Mouse (Mus musculus): ENCODE measurements around the gene Nrn1. TPM values are rescaled to one million over a fixed set of nuclear protein-coding genes. Genes with fewer than 3 reads are reported as not detected.

The Nrn1 gene
- polyA plus RNA-seq, 1 experiment from 2014 or later = 1.9 TPM

DNA sequence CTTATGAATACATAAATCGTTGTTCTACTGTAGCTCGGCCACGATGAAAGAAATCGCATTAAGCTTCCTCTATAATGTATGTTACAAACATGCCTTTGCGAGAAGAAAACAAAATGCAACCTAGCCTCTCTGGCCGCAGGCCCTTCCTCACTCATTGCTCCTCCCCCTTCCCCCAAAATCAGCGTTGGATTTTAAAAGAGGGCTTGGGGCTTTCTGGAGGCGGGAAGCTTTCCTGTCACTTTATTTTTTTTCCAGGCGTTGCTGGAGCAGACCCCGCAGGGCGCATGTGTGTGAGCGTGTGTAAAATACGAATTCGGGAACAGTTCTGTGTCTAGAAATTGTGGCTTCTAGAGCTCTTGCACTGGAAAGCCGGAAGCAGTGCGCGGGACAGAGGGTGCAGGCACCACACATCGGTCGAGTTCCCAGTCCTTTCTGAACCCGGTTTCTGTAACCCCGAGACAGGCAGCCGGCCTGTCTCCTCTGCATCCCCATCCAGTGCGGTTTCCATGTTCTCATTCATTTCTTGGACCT is 2.9 kb downstream of the Nrn1 start:
- Histone ChIP-seq H3K9ac (peak overlapping the region; percentile 59), H3K9me3 (no peaks in the 10 kb centered on the region), H3K4me2 (peak overlapping the region; percentile 82), H3K27ac (replicated peaks) (no peak overlapping the region), H3K4me1 (peaks cover 41% of the 10 kb centered on the region), H3K4me3 (peak overlapping the region; percentile 51), H3K36me3 (no peaks in the 10 kb centered on the region), H3K27me3 (replicated peaks) (peaks cover 85% of the 10 kb centered on the region)
- under 1% methylated on average over 23 of the region's 23 CpGs for WGBS
- no peak for ATAC-seq (ENCODE audit: extremely low read depth, insufficient number of reproducible peaks, low FRiP score, low TSS enrichment)

GRCm38 (mm10) chr13:36731016-36731930 is 3.7 kb downstream of the Nrn1 start:
- H3K4me3 ChIP-seq = peak overlapping the region; percentile 51
- no peak for ATAC-seq (ENCODE audit: extremely low read depth, insufficient number of reproducible peaks, low FRiP score, low TSS enrichment)
- 4% methylated on average over 34 of the region's 34 CpGs for WGBS

GRCm38 (mm10) chr13:36730341-36730761 is 4.6 kb downstream of the Nrn1 start:
- ATAC-seq (ENCODE audit: extremely low read depth, insufficient number of reproducible peaks, low FRiP score, low TSS enrichment) = no peak
- H3K27ac ChIP-seq (replicated peaks) = no peak overlapping the region
- peaks cover 39% of the 10 kb centered on the region for H3K4me1 ChIP-seq
- H3K4me3 ChIP-seq = no peak overlapping the region
- no peak overlapping the region for H3K4me2 ChIP-seq
- H3K27me3 ChIP-seq (replicated peaks) = peaks cover 94% of the 10 kb centered on the region
- no peak overlapping the region for H3K9ac ChIP-seq
- WGBS = 15% methylated on average over 14 of the region's 14 CpGs
- no peaks in the 10 kb centered on the region for H3K9me3 ChIP-seq
- no peaks in the 10 kb centered on the region for H3K36me3 ChIP-seq

More at GRCm38 (mm10) chr13:36731016-36731930, 3.7 kb downstream of the Nrn1 start:
- Histone ChIP-seq H3K9me3 (no peaks in the 10 kb centered on the region), H3K9ac (peak overlapping the region; percentile 69), H3K27ac (replicated peaks) (no peak overlapping the region), H3K27me3 (replicated peaks) (peaks cover 92% of the 10 kb centered on the region), H3K36me3 (no peaks in the 10 kb centered on the region), H3K4me1 (peaks cover 41% of the 10 kb centered on the region), H3K4me2 (peak overlapping the region; percentile 82)

DNA sequence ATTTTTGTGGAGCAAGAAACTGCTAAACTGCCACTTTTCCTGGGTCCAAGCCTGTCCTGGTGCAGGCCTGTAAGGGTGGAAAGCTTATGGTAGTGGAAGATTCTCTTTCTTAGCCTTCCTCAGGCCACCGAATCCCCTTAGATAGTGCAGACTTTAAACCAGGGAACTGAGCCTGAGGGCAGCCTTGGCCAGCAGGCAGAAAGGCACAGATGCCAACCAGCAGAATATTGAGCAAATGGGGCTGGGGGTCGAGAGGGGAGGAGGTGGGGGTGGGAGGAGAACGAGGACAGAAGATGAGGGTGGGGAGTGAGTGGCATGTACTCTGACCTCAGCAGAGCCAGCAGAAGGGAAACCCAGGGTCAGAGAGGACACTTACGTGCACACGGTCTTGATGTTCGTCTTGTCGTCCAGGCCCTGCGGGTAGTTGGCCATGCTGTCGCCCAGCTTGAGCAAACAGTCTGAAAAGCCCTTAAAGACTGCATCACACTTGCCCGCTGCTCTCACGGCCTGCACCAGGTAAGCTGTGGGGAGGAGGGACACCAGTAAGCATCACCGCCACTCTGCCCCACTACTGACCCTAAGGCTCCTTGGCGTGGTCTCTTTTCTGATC is 5.1 kb downstream of the Nrn1 start:
- Histone ChIP-seq H3K4me2 (no peak overlapping the region), H3K27ac (replicated peaks) (no peak overlapping the region), H3K27me3 (replicated peaks) (peaks cover 94% of the 10 kb centered on the region), H3K9me3 (no peaks in the 10 kb centered on the region), H3K4me1 (peaks cover 36% of the 10 kb centered on the region), H3K4me3 (no peak overlapping the region), H3K9ac (no peak overlapping the region), H3K36me3 (no peaks in the 10 kb centered on the region)
- WGBS = 14% methylated on average over 13 of the region's 13 CpGs
- ATAC-seq (ENCODE audit: extremely low read depth, insufficient number of reproducible peaks, low FRiP score, low TSS enrichment) = no peak

DNA sequence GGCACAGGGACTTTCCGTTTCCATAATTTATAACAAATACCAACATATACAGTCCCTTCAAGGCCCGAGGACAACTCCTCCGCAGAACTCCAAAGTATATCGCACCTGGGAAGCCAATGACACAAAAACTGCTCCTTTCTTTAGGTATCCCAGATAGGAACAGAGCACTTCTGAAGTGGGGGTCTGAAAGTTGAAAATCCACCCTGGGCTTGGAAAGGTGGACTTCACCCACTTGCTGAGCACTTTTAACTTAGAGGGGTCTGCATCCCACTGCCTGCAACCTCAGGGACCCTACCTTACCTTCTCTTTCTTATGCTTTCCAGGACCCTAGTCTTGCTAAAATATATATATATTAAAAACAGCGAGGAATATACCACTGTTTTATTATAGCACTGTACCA is 6.4 kb downstream of the Nrn1 start:
- peaks cover 36% of the 10 kb centered on the region for H3K4me1 ChIP-seq
- peaks cover 92% of the 10 kb centered on the region for H3K27me3 ChIP-seq (replicated peaks)
- no peak overlapping the region for H3K4me3 ChIP-seq
- no peaks in the 10 kb centered on the region for H3K36me3 ChIP-seq
- WGBS = 14% methylated on average over 5 of the region's 5 CpGs
- H3K27ac ChIP-seq (replicated peaks) = no peak overlapping the region
- no peaks in the 10 kb centered on the region for H3K9me3 ChIP-seq
- no peak for ATAC-seq (ENCODE audit: extremely low read depth, insufficient number of reproducible peaks, low FRiP score, low TSS enrichment)
- no peak overlapping the region for H3K4me2 ChIP-seq
- no peak overlapping the region for H3K9ac ChIP-seq

DNA sequence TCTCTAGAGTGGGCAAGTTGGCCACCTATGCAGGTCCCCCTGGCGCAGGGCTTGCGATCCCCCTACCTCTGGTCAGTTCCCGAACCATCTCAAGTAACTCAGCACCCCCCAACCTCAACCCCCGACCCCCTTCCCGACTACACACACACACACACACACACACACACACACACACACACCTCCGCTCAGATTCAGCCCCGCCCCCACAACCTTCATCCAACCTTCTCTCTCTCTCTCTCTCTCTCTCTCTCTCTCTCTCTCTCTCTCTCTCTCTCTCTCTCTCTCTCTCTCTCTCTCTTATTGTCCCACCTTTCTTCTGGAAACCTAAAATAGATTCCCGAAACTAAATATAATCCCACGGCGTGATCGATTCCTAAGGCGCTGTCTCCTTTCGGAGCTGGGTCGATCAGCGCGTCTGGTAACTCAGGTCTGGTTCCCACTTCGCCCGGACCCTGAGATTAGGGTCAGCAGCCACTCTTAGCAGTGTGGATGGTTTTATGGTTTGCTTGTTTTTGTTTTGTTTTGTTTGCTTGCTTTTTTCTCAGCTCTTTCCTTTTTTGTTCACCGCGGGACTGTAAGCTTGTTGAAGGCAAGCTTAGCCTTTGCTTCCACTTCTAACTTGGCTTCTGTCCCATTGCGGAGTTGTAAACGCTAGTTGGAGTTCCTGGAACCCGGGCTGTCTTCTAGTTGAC is 7.0 kb downstream of the Nrn1 start:
- WGBS = 2% methylated on average over 23 of the region's 23 CpGs

DNA sequence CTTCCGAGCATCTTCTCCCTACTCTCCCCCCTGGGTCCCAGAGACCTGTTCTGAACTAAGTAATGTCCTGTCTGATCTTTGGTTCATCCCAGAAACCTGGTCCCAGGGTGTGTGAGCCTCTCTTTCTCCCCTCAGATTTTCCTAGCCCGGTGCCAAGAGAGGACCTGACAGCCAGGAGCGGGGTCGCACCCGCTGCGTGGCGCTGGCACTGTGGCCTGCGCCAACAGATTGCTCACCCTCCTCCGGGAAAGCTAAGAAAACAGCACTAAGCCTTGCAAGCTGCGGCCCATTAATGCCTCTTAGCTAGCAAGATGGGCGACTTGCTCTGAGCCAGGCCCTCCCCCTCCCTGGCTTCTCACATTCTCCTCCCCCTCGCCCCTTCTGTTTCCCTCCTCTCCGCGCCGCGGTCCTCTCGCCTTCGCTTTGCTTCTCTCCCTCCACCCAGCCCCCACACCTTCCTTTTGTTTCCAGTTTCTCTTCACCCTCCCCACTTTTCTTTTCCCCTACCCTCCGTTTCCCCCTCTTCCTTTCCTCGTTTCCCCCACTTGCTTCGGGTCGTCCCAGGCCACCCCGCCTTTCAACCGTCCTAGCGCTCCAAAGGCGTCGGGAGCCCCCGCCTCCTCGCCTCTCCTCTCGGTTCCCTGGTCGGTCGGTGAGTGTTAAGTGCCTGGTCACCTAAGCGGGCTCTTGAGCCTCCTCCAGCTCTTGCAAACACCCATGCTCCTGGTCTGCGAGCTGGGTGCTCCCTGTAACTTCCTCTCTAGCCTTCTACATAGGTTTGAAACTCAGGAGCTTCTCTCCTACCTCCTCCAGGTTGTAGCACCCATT is 7.8 kb downstream of the Nrn1 start:
- H3K27ac ChIP-seq (replicated peaks) = no peak overlapping the region
- H3K9ac ChIP-seq = peak overlapping the region; percentile 60
- H3K4me1 ChIP-seq = peaks cover 35% of the 10 kb centered on the region
- no peaks in the 10 kb centered on the region for H3K9me3 ChIP-seq
- H3K4me3 ChIP-seq = peak overlapping the region; percentile 51
- under 1% methylated on average over 34 of the region's 34 CpGs for WGBS
- peaks cover 93% of the 10 kb centered on the region for H3K27me3 ChIP-seq (replicated peaks)
- H3K4me2 ChIP-seq = peak overlapping the region; percentile 72
- ATAC-seq (ENCODE audit: extremely low read depth, insufficient number of reproducible peaks, low FRiP score, low TSS enrichment) = no peak
- H3K36me3 ChIP-seq = no peaks in the 10 kb centered on the region

More for the DNA sequence above, 7.0 kb downstream of the Nrn1 start:
- Histone ChIP-seq H3K4me2 (peak overlapping the region; percentile 72), H3K27ac (replicated peaks) (no peak overlapping the region), H3K9ac (peak overlapping the region; percentile 60; the same call in 1 of the 2 replicates), H3K9me3 (no peaks in the 10 kb centered on the region), H3K36me3 (no peaks in the 10 kb centered on the region), H3K4me1 (peaks cover 36% of the 10 kb centered on the region), H3K27me3 (replicated peaks) (peaks cover 93% of the 10 kb centered on the region), H3K4me3 (peak overlapping the region; percentile 51)
- ATAC-seq (ENCODE audit: extremely low read depth, insufficient number of reproducible peaks, low FRiP score, low TSS enrichment) = no peak

GRCm38 (mm10) chr13:36726551-36726950 is 8.4 kb downstream of the Nrn1 start:
- H3K36me3 ChIP-seq = no peaks in the 10 kb centered on the region
- peaks cover 94% of the 10 kb centered on the region for H3K27me3 ChIP-seq (replicated peaks)
- under 1% methylated on average over 24 of the region's 24 CpGs for WGBS
- no peaks in the 10 kb centered on the region for H3K9me3 ChIP-seq
- H3K4me3 ChIP-seq = peak overlapping the region; percentile 51
- H3K4me2 ChIP-seq = peak overlapping the region; percentile 72
- no peak overlapping the region for H3K27ac ChIP-seq (replicated peaks)
- peaks cover 32% of the 10 kb centered on the region for H3K4me1 ChIP-seq
- no peak for ATAC-seq (ENCODE audit: extremely low read depth, insufficient number of reproducible peaks, low FRiP score, low TSS enrichment)
- peak overlapping the region; percentile 60 for H3K9ac ChIP-seq

DNA sequence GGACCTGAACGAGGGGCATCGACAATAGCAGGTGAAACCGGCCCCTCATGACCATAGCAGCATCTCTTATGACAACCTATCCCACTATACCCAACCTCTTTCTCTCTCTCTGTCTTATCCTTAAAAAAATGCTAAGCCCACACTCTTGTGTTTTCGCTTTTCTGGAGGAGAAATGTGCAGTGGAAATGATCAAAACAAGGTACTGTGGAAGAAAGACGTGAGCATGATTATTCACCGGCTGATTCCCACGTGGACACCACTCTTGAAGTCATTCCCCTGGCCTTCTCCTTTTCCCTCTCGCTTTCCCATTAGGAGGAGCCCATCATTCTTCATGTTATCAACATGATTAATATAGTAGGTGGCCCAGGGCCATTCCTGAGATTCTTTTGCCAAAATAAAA is 9.1 kb downstream of the Nrn1 start:
- Histone ChIP-seq H3K9ac (no peak overlapping the region), H3K4me2 (no peak overlapping the region), H3K36me3 (no peaks in the 10 kb centered on the region), H3K27me3 (replicated peaks) (peaks cover 94% of the 10 kb centered on the region), H3K4me3 (no peak overlapping the region), H3K4me1 (peaks cover 26% of the 10 kb centered on the region), H3K9me3 (no peaks in the 10 kb centered on the region), H3K27ac (replicated peaks) (no peak overlapping the region)
- no peak for ATAC-seq (ENCODE audit: extremely low read depth, insufficient number of reproducible peaks, low FRiP score, low TSS enrichment)
- WGBS = 7% methylated on average over 8 of the region's 8 CpGs

DNA sequence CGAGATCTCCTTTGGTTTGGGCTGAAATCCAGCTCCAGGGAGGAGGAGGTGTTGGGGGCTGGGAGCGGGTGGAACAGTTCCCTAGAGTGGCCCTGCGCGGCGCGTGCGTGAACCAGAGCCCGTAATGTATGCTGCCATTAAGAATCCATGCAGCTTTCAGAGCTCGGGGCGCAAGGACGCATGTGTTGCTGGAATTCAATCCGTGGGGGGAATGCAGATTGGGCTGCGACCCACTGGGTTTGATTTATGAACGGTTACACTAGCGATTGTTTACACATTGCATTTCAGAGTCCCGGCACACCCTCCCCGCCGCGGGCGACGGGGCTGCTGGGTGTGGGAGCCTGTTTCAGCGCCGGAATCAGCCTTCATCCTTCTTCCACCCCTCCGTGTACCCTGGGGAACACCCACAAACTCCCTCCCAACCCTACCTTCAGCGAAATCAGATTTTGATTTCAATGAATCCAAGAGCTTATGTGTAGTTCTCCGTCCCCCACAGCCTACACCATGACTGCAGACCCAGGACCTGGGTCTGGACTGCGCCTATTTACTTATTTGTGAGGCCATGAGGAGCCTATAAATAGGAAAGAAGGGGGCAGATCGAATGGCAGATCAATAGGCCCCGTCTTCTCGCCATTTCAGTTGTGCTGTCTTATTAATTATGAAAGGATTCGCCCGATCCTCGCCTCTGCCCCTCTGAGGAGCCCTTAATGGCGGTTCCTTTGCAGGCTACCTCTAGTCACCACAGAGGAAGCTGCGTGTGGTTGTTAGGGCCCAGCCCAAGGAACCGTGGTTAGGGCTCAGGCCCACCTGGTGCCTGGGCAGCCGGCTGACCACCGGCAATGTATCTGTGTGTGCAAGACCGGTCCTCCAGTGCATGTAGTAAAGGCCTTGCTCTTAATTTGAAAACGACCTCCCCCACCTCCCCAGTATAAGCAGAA is 10.1 kb downstream of the Nrn1 start:
- peak overlapping the region; percentile 39 for H3K4me3 ChIP-seq
- H3K4me2 ChIP-seq = peak overlapping the region; percentile 60
- H3K4me1 ChIP-seq = peaks cover 26% of the 10 kb centered on the region
- ATAC-seq (ENCODE audit: extremely low read depth, insufficient number of reproducible peaks, low FRiP score, low TSS enrichment) = no peak
- H3K36me3 ChIP-seq = no peaks in the 10 kb centered on the region
- no peak overlapping the region for H3K27ac ChIP-seq (replicated peaks)
- no peak overlapping the region for H3K9ac ChIP-seq
- WGBS = 2% methylated on average over 40 of the region's 40 CpGs
- H3K9me3 ChIP-seq = no peaks in the 10 kb centered on the region
- peaks cover 94% of the 10 kb centered on the region for H3K27me3 ChIP-seq (replicated peaks)

Measured in heart, embryonic 13.5 days (tissue).